Mouse (Mus musculus) hindbrain, embryonic 15.5 days (tissue): ENCODE measurements around the gene Fhdc1. TPM values are rescaled to one million over a fixed set of nuclear protein-coding genes. Genes with fewer than 3 reads are reported as not detected.

Source experiments
- ATAC-seq: fragments of 200-750 bp; cut with Nextera tagmentation; 2 replicates; pipeline ENCODE4 v1.8.0; 2017; ENCODE audit warnings: low read depth, moderate number of reproducible peaks, moderate TSS enrichment; ENCODE audit not compliant: low FRiP score
- H3K27ac ChIP-seq: fragments of 300-500 bp; sonication (generic); replicated peaks from 2 replicates; pipeline ENCODE4 v1.5.1; 2015; ENCODE audit warnings: mild to moderate bottlenecking, inconsistent platforms
- H3K27me3 ChIP-seq: fragments of 300-500 bp; sonication (generic); 2 replicates; pipeline ENCODE4 v1.6.1; 2015; ENCODE audit warnings: control low read depth, inconsistent platforms
- H3K36me3 ChIP-seq: fragments of 300-500 bp; sonication (generic); 2 replicates; pipeline ENCODE4 v1.6.1; 2015; ENCODE audit warnings: control low read depth, inconsistent platforms
- H3K4me1 ChIP-seq: fragments of 300-500 bp; sonication (generic); replicated peaks from 2 replicates; pipeline ENCODE4 v1.6.1; 2015; ENCODE audit warnings: control low read depth, inconsistent platforms
- H3K4me2 ChIP-seq: fragments of 300-500 bp; sonication (generic); 2 replicates; pipeline ENCODE4 v1.6.1; 2015; ENCODE audit warnings: moderate library complexity, mild to moderate bottlenecking, inconsistent platforms
- H3K4me3 ChIP-seq: fragments of 300-500 bp; sonication (generic); 2 replicates; pipeline ENCODE4 v1.5.1; 2015; ENCODE audit warnings: mild to moderate bottlenecking, inconsistent platforms
- H3K9ac ChIP-seq: fragments of 300-500 bp; sonication (generic); 2 replicates; pipeline ENCODE4 v1.6.1; 2015; ENCODE audit warnings: inconsistent platforms
- H3K9me3 ChIP-seq: fragments of 300-500 bp; sonication (generic); 2 replicates; pipeline ENCODE4 v1.6.1; 2016; ENCODE audit warnings: control low read depth, inconsistent platforms
- WGBS: fragments of 180-500 bp; shearing (Covaris S2); methylation state at CpG from one replicate; pipeline ENCODE4 v1.1.7; 2015; 5-methylcytosine and 5-hydroxymethylcytosine counted together
- polyA plus RNA-seq: library from polyadenylated mRNA; unstranded; fragments of >200 nt; fragmentation: Nextera tagmentation; extraction: Ambion mirVana; gene quantifications from 2 replicates; pipeline ENCODE4 v1.2.1, GENCODE M21; 2015

Fhdc1 gene
- polyA plus RNA-seq, 1 experiment from 2014 or later = 7.1 TPM

DNA sequence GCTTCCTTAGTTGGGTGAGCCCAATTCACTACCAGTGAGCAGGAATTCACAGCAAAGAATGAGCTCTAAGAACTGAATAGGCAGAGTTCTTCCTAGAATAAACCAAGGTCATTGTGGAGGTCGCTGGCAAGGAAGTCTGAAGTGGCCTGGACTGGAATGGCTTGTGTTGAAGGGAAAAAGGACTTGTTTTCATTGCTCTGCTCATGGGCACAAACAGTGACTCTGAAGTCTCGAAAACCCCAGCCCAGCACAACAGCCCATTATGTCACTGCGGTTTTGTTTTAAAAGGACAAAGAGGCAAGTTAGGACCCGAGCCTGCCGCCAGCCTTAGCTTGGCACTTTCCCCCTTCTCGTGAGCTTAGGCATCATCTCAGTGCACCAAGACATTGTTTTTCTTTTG, 8.5 kb upstream of the Fhdc1 start:
- no peak overlapping the region for H3K27ac ChIP-seq
- WGBS = 37% methylated on average over 6 of the region's 6 CpGs
- no peak for ATAC-seq

DNA sequence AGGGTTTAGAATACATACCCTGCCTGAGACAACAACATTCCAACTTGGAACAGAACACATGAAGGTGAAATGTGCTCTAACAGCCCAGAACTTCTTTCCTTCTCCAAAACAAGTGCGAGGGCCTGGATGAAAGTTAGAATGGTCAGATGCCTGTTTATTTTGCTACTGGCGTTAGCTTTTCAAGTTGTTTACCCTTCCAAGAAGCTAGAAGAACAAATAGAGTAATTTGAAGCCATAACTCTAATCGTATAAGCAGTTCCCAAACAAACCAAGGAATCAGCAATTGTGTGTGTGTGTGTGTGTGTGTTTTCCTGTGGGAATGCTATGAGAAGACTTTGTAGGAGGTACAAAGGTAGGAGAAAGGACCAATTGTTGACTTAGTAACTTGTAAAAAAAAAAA, 4.7 kb upstream of the Fhdc1 start:
- no peak overlapping the region for H3K4me2 ChIP-seq
- H3K4me3 ChIP-seq = no peak overlapping the region
- no peak overlapping the region for H3K27ac ChIP-seq
- H3K4me1 ChIP-seq = peaks cover 17% of the 10 kb centered on the region
- no peaks in the 10 kb centered on the region for H3K9me3 ChIP-seq
- H3K9ac ChIP-seq = no peak overlapping the region
- no peak for ATAC-seq
- no peaks in the 10 kb centered on the region for H3K36me3 ChIP-seq
- H3K27me3 ChIP-seq = no peaks in the 10 kb centered on the region
- WGBS = 82% methylated on average over 3 of the region's 3 CpGs

More for the DNA sequence above, 8.5 kb upstream of the Fhdc1 start:
- Histone ChIP-seq H3K4me3 (no peak overlapping the region), H3K9me3 (no peaks in the 10 kb centered on the region), H3K4me2 (no peak overlapping the region), H3K27me3 (no peaks in the 10 kb centered on the region), H3K36me3 (no peaks in the 10 kb centered on the region), H3K9ac (no peak overlapping the region), H3K4me1 (0 out of 2 replicates have a peak, but pooled peaks cover 3% of the 10 kb centered on the region)

DNA sequence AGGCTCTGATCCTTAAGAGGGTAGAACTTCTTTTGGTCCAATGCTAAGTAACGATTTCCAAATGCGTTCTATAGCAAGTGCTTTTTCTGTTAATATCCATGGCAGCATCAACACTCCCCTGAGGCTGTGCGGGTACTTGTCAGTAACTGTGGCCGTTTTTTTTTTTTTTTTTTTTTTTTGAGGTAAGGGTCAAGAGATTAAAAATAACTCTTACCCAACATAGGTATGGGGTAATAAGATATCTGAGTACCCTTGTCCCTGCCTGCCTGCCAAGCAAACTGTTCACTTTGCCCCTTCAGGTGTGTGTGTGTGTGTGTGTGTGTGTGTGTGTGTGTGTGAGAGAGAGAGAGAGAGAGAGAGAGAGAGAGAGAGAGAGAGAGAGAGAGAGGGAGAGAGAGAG, 4.1 kb upstream of the Fhdc1 start:
- no peaks in the 10 kb centered on the region for H3K36me3 ChIP-seq
- WGBS = 83% methylated on average over 4 of the region's 4 CpGs
- no peak overlapping the region for H3K4me3 ChIP-seq
- H3K4me2 ChIP-seq = no peak overlapping the region
- no peaks in the 10 kb centered on the region for H3K9me3 ChIP-seq
- ATAC-seq = no peak
- H3K4me1 ChIP-seq = peaks cover 21% of the 10 kb centered on the region
- no peak overlapping the region for H3K9ac ChIP-seq
- no peaks in the 10 kb centered on the region for H3K27me3 ChIP-seq
- H3K27ac ChIP-seq = no peak overlapping the region

DNA sequence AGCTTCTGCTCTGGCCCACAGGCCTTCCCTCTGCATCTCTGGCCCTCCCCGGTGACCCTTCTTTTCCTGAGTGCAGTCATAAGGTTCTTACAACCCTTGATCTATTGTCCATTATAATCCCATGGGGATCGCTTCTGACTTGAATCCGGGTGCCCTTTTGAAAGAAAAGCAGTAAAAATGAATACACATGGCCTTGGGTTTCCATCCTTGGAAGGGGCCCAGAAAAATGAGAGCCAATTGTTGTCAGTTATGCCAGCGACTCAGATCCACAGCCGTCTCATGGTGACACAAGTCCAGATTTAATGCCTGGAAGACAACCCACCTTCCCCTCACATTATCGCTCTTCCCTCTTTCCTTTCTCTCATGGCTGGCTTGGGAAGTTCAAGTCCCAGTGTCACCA, 1.9 kb upstream of the Fhdc1 start:
- Histone ChIP-seq H3K27me3 (0 out of 2 replicates have a peak, but pooled peaks cover 16% of the 10 kb centered on the region), H3K9me3 (no peaks in the 10 kb centered on the region), H3K9ac (no peak overlapping the region), H3K27ac (no peak overlapping the region), H3K4me1 (peaks cover 34% of the 10 kb centered on the region), H3K4me2 (no peak overlapping the region), H3K36me3 (no peaks in the 10 kb centered on the region), H3K4me3 (no peak overlapping the region)
- no peak for ATAC-seq
- WGBS = 69% methylated on average over 6 of the region's 6 CpGs

DNA sequence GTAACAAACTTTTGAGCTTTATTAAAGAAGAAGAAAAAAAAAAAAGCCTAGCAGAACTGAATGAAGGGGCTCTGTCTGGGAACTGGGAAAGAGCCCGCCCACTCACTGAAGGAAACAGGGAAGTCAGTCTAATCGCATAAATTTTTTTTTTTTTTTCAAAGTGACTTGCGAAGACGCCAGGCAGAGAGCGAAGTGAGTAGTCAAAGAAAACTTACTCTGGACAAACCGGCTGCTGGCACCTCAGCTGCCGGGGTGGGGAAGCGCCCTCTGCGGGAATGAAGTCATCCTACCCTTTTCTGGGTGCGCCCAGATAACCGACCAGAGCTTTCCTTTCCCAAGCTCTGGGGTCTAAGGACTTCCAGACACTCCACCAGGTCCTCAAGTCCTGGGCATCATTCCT, 875 bp upstream of the Fhdc1 start:
- Histone ChIP-seq H3K4me3 (peak overlapping the region; percentile 80), H3K9ac (0 out of 2 replicates have a peak overlapping the region, but pooled peaks have one; percentile 75), H3K27me3 (0 out of 2 replicates have a peak, but pooled peaks cover 16% of the 10 kb centered on the region), H3K4me2 (peak overlapping the region; percentile 98), H3K9me3 (no peaks in the 10 kb centered on the region), H3K4me1 (peaks cover 34% of the 10 kb centered on the region), H3K27ac (no peak overlapping the region), H3K36me3 (no peaks in the 10 kb centered on the region)
- WGBS = 2% methylated on average over 11 of the region's 11 CpGs
- ATAC-seq = no peak

DNA sequence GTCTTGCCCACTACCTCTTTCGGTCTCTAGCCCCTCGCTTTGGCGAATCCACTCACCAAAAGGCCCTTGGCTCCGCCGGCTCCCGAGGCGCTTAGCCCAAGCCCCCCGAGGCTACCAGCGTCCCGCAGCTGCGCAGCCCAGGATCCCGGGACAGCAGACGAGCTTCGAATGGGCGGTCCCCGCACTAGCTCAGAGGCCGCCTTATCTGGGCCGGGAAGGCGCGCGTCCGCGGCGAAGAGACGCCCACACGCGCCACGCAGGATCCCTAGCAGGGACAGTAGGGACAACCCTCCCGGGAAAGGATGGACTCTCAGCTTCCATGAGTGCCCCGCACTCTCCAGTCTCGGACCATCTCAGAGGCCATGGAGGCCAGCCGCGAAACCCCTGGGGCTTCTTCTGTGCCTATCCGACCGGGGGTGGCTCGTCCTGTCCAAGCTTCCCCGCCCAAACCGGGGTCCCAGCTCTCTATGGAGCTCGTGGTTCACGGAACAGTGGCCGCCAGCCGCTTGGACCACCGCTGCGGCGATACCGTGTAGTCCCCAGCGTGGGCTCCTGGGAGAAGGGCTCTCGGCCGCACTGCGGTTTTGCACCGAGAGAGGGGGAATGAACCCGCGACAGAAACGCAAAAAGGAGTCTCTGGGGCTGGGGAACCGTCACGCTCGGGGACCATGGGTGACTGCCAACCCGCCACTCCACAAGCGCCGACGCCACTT, 780 bp downstream of the Fhdc1 start:
- WGBS = under 1% methylated on average over 61 of the region's 61 CpGs
- H3K36me3 ChIP-seq = no peaks in the 10 kb centered on the region
- peaks cover 34% of the 10 kb centered on the region for H3K4me1 ChIP-seq
- H3K27me3 ChIP-seq = 0 out of 2 replicates have a peak, but pooled peaks cover 18% of the 10 kb centered on the region
- H3K9me3 ChIP-seq = no peaks in the 10 kb centered on the region
- peak overlapping the region; percentile 75; the same call in 1 of the 2 replicates for H3K27ac ChIP-seq
- ATAC-seq = peak; percentile 43
- H3K4me2 ChIP-seq = peak overlapping the region; percentile 98
- H3K9ac ChIP-seq = peak overlapping the region; percentile 75
- H3K4me3 ChIP-seq = peak overlapping the region; percentile 80

DNA sequence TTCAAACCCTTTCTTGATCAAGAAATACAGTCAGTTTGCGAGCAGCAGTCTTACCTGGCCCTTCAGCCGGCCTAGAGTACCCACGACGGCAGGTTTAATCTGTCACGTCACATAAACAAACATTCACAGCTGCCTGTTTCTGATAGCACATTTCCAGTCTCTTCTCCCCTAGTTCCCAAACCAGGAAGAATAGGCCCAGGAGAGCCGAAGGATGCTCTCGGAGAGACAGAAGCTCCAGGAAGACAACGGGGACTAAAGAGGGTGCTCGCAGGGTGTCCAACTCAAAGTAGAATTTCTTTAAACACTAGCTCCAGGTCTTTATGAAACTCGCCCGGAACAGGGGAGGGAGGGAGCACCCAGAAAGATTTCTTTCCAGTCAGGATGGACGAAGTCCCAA, 1.3 kb downstream of the Fhdc1 start:
- 4% methylated on average over 12 of the region's 12 CpGs for WGBS
- Histone ChIP-seq H3K27me3 (0 out of 2 replicates have a peak, but pooled peaks cover 18% of the 10 kb centered on the region), H3K27ac (no peak overlapping the region), H3K36me3 (no peaks in the 10 kb centered on the region), H3K4me3 (peak overlapping the region; percentile 80), H3K4me2 (peak overlapping the region; percentile 98), H3K9me3 (no peaks in the 10 kb centered on the region), H3K9ac (peak overlapping the region; percentile 75), H3K4me1 (peaks cover 34% of the 10 kb centered on the region)
- ATAC-seq = no peak

DNA sequence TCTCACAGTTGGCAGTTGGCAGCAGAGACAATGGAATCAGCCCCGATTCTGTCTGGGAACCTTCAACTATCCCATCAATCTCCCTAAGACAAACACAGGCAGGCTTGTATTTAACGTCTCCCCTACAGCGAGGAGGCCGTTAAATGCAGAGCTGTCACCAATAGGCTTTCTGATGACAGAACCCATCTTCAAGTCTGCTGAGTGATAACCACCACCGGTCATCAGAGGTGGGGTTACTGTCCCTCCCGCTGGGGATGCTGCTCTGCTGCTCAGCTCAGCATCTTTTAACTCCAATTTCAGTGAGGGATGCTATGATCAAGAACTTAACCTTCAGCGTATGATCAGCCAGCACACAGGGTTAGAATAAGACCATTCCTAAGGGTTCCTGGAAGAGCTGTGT, 2.0 kb downstream of the Fhdc1 start:
- 0 out of 2 replicates have a peak, but pooled peaks cover 18% of the 10 kb centered on the region for H3K27me3 ChIP-seq
- H3K9ac ChIP-seq = no peak overlapping the region
- ATAC-seq = no peak
- 8% methylated on average over 7 of the region's 7 CpGs for WGBS
- no peaks in the 10 kb centered on the region for H3K36me3 ChIP-seq
- H3K27ac ChIP-seq = no peak overlapping the region
- peaks cover 39% of the 10 kb centered on the region for H3K4me1 ChIP-seq
- H3K4me2 ChIP-seq = peak overlapping the region; percentile 98
- H3K9me3 ChIP-seq = no peaks in the 10 kb centered on the region
- H3K4me3 ChIP-seq = peak overlapping the region; percentile 80

DNA sequence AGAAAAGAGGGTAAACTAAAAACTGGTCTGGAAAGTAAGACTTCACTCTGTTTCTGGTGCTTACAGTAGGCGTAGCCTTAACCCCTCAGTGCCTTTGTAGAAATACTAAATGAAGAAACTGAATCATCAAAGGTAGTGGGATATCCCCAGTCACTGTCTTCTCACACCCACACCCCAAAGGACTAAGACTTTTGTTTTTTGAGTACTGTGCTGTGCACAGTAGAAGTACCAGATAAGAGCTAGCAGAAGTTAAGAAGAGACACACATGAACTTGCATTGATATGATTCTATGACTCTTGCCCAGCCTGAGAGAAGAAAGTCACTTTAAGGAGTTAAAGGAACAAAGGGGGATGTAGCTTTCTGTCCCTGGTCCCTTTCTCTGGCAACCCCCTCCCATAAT, 2.7 kb downstream of the Fhdc1 start:
- H3K9me3 ChIP-seq = no peaks in the 10 kb centered on the region
- no peak overlapping the region for H3K27ac ChIP-seq
- WGBS = 89% methylated on average over 1 of the region's 1 CpGs
- no peak overlapping the region for H3K4me3 ChIP-seq
- no peak for ATAC-seq
- H3K36me3 ChIP-seq = no peaks in the 10 kb centered on the region
- peaks cover 45% of the 10 kb centered on the region for H3K4me1 ChIP-seq
- H3K4me2 ChIP-seq = no peak overlapping the region; the same call in 1 of the 2 replicates
- no peak overlapping the region for H3K9ac ChIP-seq
- H3K27me3 ChIP-seq = 0 out of 2 replicates have a peak, but pooled peaks cover 18% of the 10 kb centered on the region

DNA sequence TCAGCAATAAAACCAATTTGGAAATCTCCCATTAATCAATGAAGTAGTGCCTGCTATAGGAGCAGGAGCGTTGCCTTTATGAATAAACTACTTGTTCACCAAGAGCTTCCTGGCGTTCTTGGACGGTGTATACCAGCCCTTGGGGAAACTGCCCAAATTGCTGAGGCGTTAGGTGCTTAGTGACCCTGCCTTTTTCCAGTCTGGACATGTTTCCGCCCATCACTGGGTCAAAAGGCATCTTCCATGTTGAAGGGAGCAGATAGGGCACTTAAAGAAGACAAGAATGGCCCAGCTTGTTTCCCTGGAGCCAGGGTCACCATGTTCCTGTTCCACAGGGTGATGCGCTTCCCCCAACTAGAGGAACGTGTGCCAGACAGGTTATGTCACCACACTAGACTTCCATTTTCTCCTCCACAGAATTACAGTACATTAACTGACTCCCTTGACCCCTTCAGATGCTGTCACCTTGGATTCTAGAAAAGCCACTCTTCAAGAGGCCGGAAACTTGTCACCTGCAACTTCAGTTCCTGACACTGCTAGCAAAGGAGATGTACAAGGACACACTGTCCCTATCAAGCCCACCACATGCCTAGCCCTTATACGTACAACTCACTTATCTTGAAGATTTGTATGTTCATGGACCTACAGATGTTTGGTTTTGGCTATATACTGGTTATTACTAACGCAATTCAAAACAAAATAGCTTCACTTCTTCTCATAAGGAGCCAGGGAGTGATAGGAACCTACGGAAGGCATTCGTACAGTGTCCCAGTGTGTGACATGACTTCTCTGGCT, 5.1 kb downstream of the Fhdc1 start:
- H3K4me2 ChIP-seq = no peak overlapping the region
- H3K27me3 ChIP-seq = 0 out of 2 replicates have a peak, but pooled peaks cover 18% of the 10 kb centered on the region
- H3K4me3 ChIP-seq = no peak overlapping the region
- H3K9me3 ChIP-seq = no peaks in the 10 kb centered on the region
- H3K9ac ChIP-seq = no peak overlapping the region
- WGBS = 91% methylated on average over 12 of the region's 12 CpGs
- H3K27ac ChIP-seq = no peak overlapping the region
- no peaks in the 10 kb centered on the region for H3K36me3 ChIP-seq
- peaks cover 33% of the 10 kb centered on the region for H3K4me1 ChIP-seq
- ATAC-seq = no peak

DNA sequence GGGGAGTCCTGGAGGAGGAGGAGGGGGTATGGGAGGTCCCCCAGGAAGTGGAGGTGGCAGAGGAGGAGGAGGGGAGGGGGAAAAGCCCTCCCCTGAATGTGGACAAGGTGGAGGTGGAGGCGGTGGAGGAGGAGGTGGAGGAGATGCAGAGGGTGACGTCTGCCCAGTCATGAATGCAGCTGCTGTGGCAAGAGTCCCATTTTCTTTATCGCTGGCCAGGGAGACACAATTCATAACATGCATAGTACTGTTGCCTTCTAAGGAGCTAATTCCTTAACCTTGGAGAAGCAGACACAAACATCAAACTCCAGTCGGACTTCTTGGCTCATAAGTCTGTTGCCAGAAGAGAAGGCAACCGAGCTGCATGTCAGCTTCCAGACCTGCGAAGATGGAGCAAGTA, 5.8 kb downstream of the Fhdc1 start:
- Histone ChIP-seq H3K4me1 (peaks cover 27% of the 10 kb centered on the region), H3K27ac (no peak overlapping the region), H3K4me3 (no peak overlapping the region), H3K36me3 (no peaks in the 10 kb centered on the region), H3K9me3 (no peaks in the 10 kb centered on the region), H3K27me3 (0 out of 2 replicates have a peak, but pooled peaks cover 18% of the 10 kb centered on the region), H3K4me2 (no peak overlapping the region), H3K9ac (no peak overlapping the region)
- WGBS = 85% methylated on average over 6 of the region's 6 CpGs
- ATAC-seq = no peak

DNA sequence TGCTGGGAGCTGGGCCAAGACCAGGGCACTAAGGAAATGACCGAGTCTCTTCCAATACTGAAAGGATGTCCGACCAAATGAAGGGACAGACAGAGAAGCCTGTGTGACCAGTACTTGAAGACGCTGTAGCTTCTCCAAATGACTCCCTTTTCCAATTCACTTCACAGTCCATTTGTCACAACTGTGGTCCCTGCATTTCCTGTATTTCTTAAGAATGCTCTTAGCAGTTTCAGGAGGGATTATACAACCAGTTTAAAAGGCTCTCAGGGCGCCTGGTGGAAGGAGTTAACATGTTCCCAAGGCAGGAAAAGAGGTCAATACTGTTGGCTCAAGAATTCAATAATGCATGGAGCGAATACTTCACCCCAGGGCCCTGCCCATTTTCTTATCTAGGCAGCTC, 7.3 kb downstream of the Fhdc1 start:
- H3K4me2 ChIP-seq = no peak overlapping the region
- no peak overlapping the region for H3K27ac ChIP-seq
- H3K4me1 ChIP-seq = peaks cover 13% of the 10 kb centered on the region
- H3K9ac ChIP-seq = no peak overlapping the region
- ATAC-seq = no peak
- H3K4me3 ChIP-seq = no peak overlapping the region
- 0 out of 2 replicates have a peak, but pooled peaks cover 9% of the 10 kb centered on the region for H3K27me3 ChIP-seq
- H3K9me3 ChIP-seq = no peaks in the 10 kb centered on the region
- no peaks in the 10 kb centered on the region for H3K36me3 ChIP-seq
- WGBS = 68% methylated on average over 5 of the region's 5 CpGs
